Mouse (Mus musculus): Measurements from ENCODE around the gene Rmi1.

DNA sequence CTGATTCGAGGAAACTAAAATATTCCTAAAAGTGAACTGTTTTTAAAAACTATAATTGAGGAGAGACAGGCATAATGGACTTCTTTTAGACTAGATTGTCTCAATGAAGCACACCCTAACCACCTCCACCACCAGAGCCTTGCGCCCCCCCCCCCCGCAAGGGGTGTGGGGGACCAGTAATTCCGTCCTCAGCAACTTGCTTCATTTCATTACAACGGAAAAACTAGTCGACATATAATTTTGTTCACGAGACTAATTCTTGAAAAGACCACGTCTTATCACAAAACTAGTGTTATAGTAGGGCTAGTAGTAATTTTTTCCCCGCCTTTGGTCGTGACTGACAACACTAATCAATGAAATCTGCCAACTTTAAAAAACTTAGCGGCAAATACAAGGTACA is 1.5 kb upstream of the Rmi1 start:
- TF ChIP-seq POLR2A (IDR thresholded peaks at IDR 0.05; ENCODE audit: control insufficient read depth, low read depth, low read length) (no peak), CTCF (IDR thresholded peaks at IDR 0.05; ENCODE audit: control insufficient read depth, insufficient read depth, insufficient replicate concordance, low read depth, low read length) (no peak)

All from testis, adult 2 months (tissue).